Mouse (Mus musculus) cerebellum, adult 2 months (tissue): ENCODE measurements around the gene Slc45a2. TPM values are rescaled to one million over a fixed set of nuclear protein-coding genes. Genes with fewer than 3 reads are reported as not detected.
A peak's percentile ranks its signal among the peaks of the same experiment; 100 is the strongest.

ENCODE experiments used
- DNase-seq, 2 experiments: peaks; one replicate each; pipeline ENCODE4 v3.0.0; 2021
- H3K27ac ChIP-seq: fragments of 200-500 bp; 2 replicates; pipeline ENCODE4 v1.5.1; 2012; ENCODE audit warnings: low read length, control low read depth, inconsistent platforms; ENCODE audit not compliant: insufficient read depth
- H3K27me3 ChIP-seq: fragments of 200-500 bp; 2 replicates; pipeline ENCODE4 v1.6.1; 2012; ENCODE audit warnings: inconsistent platforms, mild to moderate bottlenecking, low read length, moderate library complexity; ENCODE audit not compliant: control insufficient read depth, insufficient read depth
- H3K4me1 ChIP-seq: fragments of 200-500 bp; 2 replicates; pipeline ENCODE4 v1.6.1; 2011; ENCODE audit warnings: low read length; ENCODE audit not compliant: control insufficient read depth, insufficient read depth
- H3K4me3 ChIP-seq: fragments of 200-500 bp; replicated peaks from 2 replicates; pipeline ENCODE3; 2011; ENCODE audit warnings: mild to moderate bottlenecking, low read depth, low read length, control low read depth; ENCODE audit not compliant: insufficient read depth
- CTCF ChIP-seq: fragments of 200-500 bp; IDR thresholded peaks from 2 replicates; pipeline ENCODE4 v1.5.1; 2011; ENCODE audit warnings: low read depth, mild to moderate bottlenecking, control low read depth, low read length, moderate library complexity, borderline replicate concordance; ENCODE audit not compliant: insufficient read depth
- POLR2A ChIP-seq: fragments of 200-500 bp; IDR thresholded peaks from 2 replicates; pipeline ENCODE4 v1.6.1; 2011; ENCODE audit warnings: low read length, control low read depth, borderline replicate concordance; ENCODE audit not compliant: insufficient read depth
- WGBS: fragments of 180-500 bp; shearing (Covaris S2); methylation state at CpG from one replicate; pipeline ENCODE4 v1.1.7; 2018; 5-methylcytosine and 5-hydroxymethylcytosine counted together
- polyA plus RNA-seq: library from polyadenylated mRNA; depleted of rRNA; stranded (reverse); fragments of >200 nt; gene quantifications from 2 replicates; pipeline ENCODE4 v1.2.3, GENCODE M21; 2012; rRNA removed

The Slc45a2 gene
- polyA plus RNA-seq, 1 experiment = 0.10 TPM

- Histone ChIP-seq H3K4me1 (no peaks in the 10 kb centered on the region; the same call in 1 of the 2 replicates), H3K4me3 (no peak overlapping the region), H3K27ac (no peak overlapping the region), H3K27me3 (no peaks in the 10 kb centered on the region; the same call in 1 of the 2 replicates)
- WGBS = 24% methylated on average over 2 of the region's 2 CpGs
- DNase-seq = no peak
- TF ChIP-seq POLR2A = no peak
- TF ChIP-seq CTCF = no peak
Observed at GRCm38 (mm10) chr15:11064160-11064557, 63.6 kb downstream of the Slc45a2 start.

- H3K27me3 ChIP-seq = no peaks in the 10 kb centered on the region; the same call in 1 of the 2 replicates
- H3K4me3 ChIP-seq = no peak within 1 kb of the TSS
- TF ChIP-seq CTCF (no peak), POLR2A (no peak)
- no peaks in the 10 kb centered on the region; the same call in 1 of the 2 replicates for H3K4me1 ChIP-seq
- peak; percentile 7 to 9 for DNase-seq
- no peak within 1 kb of the TSS for H3K27ac ChIP-seq
- WGBS = 2% methylated on average over 25 of the region's 25 CpGs
Observed at GRCm38 (mm10) chr15:11064558-11065411, 64.3 kb downstream of the Slc45a2 start, which contains the start of gene Adamts12. TSS of gene Adamts12 (plus strand) at chr15:11064790.

GRCm38 (mm10) chr15:11065528-11066171 lies 65.1 kb downstream of the Slc45a2 start:
- Histone ChIP-seq H3K4me1 (no peaks in the 10 kb centered on the region; the same call in 1 of the 2 replicates), H3K4me3 (no peak overlapping the region), H3K27ac (no peak overlapping the region), H3K27me3 (no peaks in the 10 kb centered on the region; the same call in 1 of the 2 replicates)
- TF ChIP-seq CTCF = no peak
- TF ChIP-seq POLR2A = no peak
- no peak for DNase-seq
- WGBS = 9% methylated on average over 9 of the region's 9 CpGs

GRCm38 (mm10) chr15:11066299-11066698 lies 65.8 kb downstream of the Slc45a2 start:
- 34% methylated on average over 5 of the region's 5 CpGs for WGBS
- H3K27me3 ChIP-seq = no peaks in the 10 kb centered on the region; the same call in 1 of the 2 replicates
- H3K4me1 ChIP-seq = no peaks in the 10 kb centered on the region; the same call in 1 of the 2 replicates
- H3K27ac ChIP-seq = no peak overlapping the region
- no peak for DNase-seq
- no peak overlapping the region for H3K4me3 ChIP-seq
- no peak for TF ChIP-seq POLR2A
- no peak for TF ChIP-seq CTCF

- H3K27me3 ChIP-seq = no peaks in the 10 kb centered on the region; the same call in 1 of the 2 replicates
- WGBS = 87% methylated on average over 7 of the region's 7 CpGs
- H3K4me3 ChIP-seq = no peak overlapping the region
- no peak overlapping the region for H3K27ac ChIP-seq
- TF ChIP-seq POLR2A = no peak
- no peak for TF ChIP-seq CTCF
- DNase-seq = no peak
- H3K4me1 ChIP-seq = no peaks in the 10 kb centered on the region; the same call in 1 of the 2 replicates
Observed at GRCm38 (mm10) chr15:11067891-11068290, 67.4 kb downstream of the Slc45a2 start.

- no peaks in the 10 kb centered on the region for H3K27me3 ChIP-seq
- TF ChIP-seq CTCF (no peak), POLR2A (no peak)
- H3K4me3 ChIP-seq = no peak overlapping the region
- no peak for DNase-seq
- whole genome bisulfite sequencing = 29% methylated on average over 3 of the region's 3 CpGs
- no peaks in the 10 kb centered on the region for H3K4me1 ChIP-seq
- no peak overlapping the region for H3K27ac ChIP-seq
Observed at GRCm38 (mm10) chr15:11075726-11076361, 75.3 kb downstream of the Slc45a2 start.

Other genes starting within 250 kb of the Slc45a2 start
- gene C1qtnf3, start 48.4 kb upstream of the Slc45a2 start, polyA plus RNA-seq = 0.17 and 0.20 TPM in 2 replicates
- 11.4 and 12.0 TPM in 2 replicates for gene Amacr, start 19.0 kb upstream of the Slc45a2 start, polyA plus RNA-seq
- gene Rxfp3, start 37.3 kb downstream of the Slc45a2 start, polyA plus RNA-seq = 0.24 and 0.33 TPM in 2 replicates
- gene Adamts12, start 64.1 kb downstream of the Slc45a2 start, polyA plus RNA-seq = 0.15 and 0.33 TPM in 2 replicates